Mouse (Mus musculus) gastrocnemius, postnatal 14 days (tissue): Measurements from ENCODE around the gene Tgfbr3. TPM values are rescaled to one million over a fixed set of nuclear protein-coding genes. Genes with fewer than 3 reads are reported as not detected.

Experiments
- DNase-seq: peaks from one replicate; pipeline ENCODE4 v3.0.0; 2021; ENCODE audit warnings: mixed read lengths
- intact Hi-C: fragments of 180-260 bp; cut with DNase I; formaldehyde crosslinking; loops from one replicate; pipeline ENCODE4 v1.15.1; 2025; ENCODE audit warnings: low total_unique reads
- total RNA-seq, 2 experiments: library from RNA; stranded (reverse); gene quantifications; 2 replicates each; pipeline ENCODE4 v1.2.3; 2021

The Tgfbr3 gene
- total RNA-seq, 2 experiments from 2014 or later: 31.6 to 32.7 TPM

DNA sequence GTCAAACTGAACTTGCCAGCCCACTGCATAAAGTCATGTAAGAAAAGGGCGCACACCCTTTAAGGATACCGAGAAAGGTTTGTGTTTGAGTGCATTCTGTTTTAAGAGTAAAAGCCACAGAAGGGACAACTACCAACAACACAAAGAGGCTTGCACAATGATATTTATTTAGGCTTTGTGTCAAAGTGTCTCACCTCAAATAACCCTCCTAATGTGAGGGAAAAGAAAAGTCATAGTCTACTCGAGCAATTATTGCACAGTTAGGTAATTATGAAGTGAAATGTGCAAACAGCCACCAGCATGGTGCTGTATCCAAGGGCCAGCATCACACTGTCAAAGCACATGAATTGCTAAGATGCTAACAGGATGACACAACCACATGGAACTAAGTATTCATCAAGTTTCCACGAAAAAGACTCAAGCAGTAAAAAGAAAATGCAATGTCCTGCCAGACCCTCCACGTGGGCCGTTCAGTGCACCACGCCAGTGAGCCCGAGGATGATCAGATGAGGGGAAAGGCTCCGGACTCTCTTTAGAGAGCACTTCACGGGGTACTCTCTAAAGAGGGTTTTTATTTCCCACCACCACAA is 5.4 kb downstream of the Tgfbr3 start:
- peak; percentile 52 for DNase-seq
- intact Hi-C loops: no loop called here

DNA sequence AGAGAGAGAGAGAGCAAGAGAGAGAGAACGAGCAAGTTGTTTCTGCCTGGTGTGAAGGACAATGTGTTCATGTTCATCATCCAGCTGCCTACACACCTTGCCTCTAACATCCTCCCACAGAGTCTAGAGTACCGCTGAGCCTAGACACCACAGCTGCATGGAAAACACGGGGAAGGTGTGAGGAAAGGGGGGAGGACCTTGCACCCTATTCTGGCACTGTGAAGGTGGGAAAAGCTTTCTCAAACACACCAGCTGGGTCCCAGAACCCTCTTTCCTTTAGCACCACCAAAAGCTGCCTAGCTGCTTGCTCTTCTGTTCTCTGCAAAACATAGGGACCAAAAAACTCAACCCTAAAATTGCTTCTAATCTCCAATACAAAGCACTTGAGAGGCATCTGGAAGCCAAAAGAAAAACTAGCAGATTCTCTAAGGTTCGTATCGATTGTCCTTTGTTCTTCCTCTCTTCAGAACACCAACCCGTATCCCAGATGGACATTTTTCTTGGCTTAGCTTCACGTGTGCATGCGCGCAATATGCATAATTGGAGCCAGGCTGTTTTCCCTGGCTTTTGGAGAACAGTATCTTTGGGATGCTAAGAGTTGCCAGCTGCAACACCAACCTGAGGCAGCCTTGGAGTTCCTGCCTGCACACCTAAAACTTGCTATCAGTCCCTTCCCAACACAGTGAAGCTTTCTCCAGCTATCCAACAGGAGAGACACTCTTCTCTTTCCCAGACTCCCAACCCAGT is 6.7 kb downstream of the Tgfbr3 start:
- no peak for DNase-seq
- intact Hi-C loops: no loop called here

DNA sequence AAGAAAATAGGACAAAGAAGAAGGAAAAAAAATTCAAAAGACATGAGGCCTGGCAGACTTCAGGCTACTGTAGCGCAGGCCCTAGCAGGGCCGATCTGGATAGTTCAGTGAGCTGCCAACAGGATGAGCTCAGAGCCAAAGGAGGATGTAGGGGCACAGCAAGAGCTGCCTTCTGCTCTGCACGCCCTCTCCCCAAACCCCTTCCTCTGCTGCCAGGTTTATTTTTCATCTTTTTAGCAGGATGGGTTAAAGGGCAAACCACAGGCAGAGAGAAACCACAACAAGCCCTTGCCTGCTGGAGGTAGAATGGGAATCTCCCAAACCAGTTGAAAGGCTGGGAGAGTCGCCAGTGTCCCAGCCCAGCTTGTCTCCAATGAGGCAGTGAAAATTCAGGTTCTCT is 10.2 kb downstream of the Tgfbr3 start:
- intact Hi-C loops: no loop called here
- DNase-seq: no peak

DNA sequence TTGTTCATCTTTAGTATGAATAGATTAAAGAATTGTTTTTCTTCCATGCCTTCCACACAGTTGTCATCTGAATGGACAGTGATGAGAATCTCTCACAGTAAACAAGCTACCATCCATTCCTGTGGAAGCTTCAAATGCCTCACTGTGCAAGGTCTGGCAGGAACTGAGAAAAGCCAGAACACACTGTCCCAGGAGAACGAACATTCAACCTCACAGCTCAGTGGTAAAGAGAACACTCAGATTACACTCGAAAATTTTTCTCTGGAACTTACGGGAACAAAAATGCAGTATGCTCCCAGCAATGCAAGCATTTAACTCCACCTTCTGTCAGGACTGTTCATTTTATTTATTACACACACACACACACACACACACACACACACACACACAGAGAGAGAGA is 13.2 kb downstream of the Tgfbr3 start:
- DNase-seq: no peak
- intact Hi-C loops: no loop called here

DNA sequence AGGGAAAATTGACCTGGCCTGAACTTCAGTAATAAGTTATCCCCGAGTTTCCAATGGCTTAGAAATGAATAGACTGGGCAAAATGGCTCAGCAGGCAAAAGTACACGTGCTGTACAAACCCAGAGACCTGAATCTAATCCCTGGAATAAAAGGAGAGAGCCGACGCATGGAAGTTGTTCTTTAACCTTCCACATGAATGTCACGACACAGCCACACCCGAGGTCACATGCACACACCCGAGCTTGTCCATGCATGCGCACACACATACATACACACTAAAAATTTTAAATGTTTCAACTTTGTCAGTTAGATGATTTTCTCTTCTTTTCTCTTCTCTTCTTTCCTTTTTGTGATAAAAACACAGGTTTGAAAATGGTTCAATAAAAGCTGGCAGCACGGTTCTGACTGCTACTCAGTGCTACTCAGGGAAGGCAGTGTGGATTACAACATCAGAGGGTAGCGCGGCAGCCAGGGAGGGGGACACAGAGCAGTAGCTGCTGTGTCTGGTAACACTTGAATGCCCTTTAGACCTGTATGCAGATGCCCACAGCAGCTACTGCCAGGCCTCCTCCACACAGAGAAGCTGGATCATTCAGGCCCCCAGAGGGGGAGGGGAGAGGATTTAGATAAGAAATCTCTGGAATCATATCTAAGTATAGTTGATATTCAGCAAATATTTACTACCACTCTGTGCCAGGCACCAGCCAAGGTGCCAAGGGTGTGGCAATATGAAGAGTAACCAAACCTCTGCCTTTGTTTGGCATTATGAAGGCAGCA is 17.0 kb downstream of the Tgfbr3 start:
- intact Hi-C loops: no loop called here
- no peak for DNase-seq

DNA sequence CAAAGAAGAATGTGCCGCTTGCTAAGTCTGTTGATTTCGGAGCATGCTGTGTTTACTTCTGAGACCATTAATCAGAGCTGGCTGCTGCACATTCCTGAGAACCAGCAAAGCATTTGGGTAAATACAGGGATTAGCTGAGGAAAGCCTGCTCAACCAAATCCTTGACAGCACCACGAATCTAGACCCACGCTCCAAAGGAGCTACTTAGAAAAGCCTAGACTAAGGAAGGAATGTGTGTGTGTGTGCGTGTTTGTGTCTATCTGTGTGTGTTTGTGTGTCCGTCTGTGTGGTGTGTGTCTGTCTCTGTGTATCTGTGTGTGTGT is 20.5 kb downstream of the Tgfbr3 start:
- intact Hi-C loops: no loop called here
- no peak for DNase-seq

DNA sequence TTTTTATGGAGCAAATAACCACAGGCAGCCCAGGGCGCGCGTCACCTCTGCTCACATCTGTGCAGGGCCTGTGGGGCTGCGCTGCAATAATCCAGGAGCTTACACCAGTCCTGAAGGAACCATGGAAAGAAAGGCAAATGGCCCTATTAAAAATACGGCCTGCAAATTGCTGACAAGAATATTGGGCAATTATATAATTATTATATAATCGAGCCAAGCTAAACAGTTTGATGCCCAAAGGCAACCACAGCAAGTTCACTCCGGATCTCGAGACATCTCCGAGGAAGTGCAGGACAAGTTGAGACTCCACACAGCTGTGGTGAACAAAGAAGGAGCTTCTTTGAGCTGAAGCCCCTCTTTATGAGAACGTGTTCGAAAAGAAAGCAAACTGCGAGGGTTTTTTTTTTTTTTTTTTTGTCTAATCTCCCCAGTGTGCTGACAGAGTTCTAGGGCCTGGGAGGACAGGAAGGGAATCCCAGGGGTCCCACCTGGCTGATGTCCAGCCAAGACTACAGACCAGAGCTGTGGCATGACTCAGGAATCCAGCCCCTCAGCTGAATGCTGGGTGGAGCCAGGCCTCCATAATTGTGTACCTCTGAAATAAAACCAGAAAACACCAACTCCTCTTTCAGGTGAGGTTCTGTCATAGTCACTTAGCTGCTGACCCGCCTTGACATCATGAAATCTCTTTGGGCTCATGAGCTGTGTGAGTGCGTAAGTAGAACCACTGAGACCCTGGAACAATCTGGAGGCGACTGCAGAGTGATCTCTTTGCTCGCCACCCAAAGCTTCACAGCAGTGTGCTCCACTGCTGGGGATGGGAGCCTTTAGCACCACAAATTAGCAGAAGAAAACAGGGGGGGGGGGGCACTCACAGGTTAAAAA is 21.1 kb downstream of the Tgfbr3 start:
- DNase-seq: peak; percentile 32
- intact Hi-C loops: no loop called here

DNA sequence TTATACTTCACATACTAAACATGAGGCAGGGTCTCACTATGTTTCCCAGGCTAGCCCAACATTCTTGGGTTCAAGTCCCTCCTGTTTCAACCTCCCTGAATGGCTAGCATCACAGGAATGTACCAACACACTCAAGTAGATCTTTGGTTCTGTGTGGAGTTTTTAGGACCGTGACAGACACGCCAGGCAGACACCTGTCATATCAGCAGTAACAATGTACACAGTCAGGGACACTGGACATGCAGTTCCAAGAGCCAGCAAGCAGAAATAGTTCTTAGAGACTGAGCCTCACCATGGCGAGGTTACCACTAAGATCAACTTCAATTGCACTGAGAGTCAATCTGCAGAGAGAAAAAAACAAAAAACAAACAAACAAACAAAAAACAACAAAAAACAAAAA is 22.9 kb downstream of the Tgfbr3 start:
- intact Hi-C loops: no loop called here
- no peak for DNase-seq

DNA sequence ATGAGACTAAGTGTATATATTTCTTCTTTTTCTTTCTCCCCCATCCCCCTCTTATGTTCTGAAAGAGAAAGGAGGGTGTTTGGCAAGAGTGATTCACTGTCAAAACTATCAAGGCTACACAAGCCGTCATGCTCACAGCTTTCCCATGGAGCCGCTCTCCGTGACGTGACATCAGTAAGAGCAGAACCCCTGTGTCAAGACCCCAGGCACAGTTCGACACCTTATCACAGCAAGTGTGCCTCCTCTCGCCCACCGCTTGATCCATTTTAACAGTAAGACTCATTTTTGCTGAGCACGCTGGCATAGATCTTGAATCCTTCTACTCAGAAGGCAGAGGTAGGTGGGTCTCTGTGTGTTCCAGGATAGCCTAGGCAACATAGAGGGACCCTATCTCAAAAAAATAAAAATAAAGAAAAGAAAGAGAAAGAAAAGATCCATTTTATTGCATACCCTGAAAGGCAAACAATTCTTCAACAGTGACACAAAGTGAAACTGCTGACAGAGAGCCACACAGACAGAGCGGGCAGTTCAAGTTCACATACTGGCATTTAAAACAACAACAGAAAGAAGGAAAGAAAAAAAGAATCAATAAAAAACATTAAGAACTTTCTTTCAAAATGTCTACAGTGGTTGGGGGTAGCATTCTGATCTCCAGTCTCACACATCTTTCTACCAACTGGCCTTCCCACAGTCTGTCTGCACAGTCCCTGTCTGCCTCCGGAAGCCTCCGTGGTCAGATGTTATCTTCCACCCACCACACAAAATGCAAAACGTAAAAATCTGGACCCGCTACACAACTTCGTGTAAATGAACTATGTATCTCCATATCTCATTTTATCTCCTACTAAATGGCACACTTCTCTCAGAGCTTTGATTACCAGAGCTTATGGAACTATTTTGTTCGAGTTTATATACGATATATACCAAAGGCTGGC is 24.7 kb downstream of the Tgfbr3 start:
- intact Hi-C loops: no loop called here
- no peak for DNase-seq

DNA sequence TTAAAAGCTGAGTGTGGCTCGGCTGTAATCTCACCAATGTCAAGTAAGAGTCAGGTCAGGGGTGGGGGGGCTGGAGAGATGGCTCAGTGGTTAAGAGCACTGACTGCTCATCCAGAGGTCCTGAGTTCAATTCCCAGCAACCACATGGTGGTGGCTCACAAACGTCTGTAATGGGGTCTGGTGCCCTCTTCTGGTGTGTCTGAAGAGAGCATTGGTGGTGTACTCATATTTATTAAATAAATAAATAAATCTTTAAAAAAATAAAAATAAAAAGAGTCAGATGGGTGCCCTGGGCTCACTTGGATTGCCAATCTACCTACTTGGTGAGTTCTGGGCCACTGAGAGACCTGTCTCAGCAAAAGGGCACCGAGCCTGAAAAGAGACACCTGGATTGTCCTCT is 25.6 kb downstream of the Tgfbr3 start:
- intact Hi-C loops: no loop called here
- no peak for DNase-seq

DNA sequence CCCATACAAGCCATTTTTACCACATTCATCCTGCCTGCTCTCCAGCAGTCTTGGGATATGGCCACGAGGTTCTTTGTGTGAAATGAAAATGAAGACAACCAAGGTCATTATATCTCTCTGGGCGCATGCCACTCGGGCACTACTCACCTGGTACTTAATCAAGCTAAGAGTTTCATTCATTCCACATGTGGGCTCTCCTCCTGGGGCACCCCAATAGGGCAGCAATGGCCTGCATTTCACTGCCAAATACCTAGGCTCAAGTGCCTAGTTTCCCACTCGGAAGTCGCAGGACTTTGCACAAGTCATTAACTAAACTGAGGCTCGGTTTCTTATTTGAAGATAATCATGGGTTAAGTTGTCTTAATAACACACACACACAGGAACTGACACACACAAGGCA is 27.5 kb downstream of the Tgfbr3 start:
- intact Hi-C loops: no loop called here
- no peak for DNase-seq

DNA sequence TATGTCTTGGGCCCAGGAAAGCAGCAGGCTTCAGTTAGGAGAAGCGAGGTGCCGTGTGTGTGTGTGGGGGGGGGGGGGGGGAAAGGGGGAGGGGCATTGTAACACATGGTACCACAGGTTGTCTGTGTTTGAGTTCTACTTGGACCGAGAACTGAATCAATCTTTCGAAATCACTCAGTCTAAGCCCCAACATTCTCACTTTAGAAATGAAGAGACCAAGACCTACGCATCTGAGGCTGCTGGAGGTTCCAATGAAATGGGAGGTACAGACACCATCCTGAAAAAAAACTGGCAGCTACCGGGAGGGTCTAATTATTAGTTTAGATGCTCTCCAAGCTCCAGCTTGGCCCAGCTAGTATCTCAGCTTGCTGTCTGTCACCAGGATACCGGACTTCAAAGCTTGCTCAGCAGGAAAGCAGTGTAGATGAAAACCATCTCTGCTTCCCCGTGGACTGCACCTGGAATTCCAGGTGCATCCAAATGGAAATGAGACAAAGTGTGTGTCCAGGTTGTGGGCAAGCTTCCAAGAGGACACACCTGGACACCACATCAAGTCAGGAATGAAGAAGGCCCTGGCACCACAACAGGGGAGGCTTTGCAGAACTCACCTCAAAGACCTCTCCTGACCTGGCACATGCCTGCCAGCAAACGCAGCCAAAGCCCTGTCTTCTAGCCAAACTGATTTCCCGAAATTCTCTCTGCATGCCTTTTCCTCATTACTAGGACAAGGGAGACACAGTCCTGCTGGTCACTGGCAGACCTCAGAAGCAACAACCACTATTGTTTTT is 28.5 kb downstream of the Tgfbr3 start:
- intact Hi-C loops: no loop called here
- no peak for DNase-seq

DNA sequence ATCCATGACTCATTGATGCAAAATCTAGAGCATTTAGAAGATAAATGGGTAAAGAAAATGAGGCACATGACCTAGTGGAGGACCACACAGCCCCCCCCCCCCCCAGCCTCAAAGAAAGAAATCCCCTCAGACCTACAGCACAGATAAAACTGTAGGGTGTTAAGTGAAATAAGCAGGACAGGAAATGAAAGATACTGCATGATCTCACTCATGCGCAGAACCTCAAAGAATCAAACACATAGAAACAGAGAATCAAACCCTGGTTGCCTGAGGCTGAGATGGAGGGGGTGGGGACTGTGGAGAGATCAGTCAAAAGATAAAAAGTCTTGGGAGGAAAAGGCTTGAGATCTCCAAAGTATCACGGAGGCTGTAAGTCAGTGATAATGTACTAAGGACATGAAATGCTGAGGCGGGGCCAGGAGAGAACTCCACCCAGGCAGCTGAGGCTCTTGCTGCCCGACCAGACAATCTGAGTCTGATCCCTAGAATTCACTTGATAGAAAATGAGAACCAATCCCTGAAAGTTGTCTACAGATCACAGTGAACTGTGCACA is 29.9 kb downstream of the Tgfbr3 start:
- no peak for DNase-seq
- intact Hi-C loops: no loop called here

DNA sequence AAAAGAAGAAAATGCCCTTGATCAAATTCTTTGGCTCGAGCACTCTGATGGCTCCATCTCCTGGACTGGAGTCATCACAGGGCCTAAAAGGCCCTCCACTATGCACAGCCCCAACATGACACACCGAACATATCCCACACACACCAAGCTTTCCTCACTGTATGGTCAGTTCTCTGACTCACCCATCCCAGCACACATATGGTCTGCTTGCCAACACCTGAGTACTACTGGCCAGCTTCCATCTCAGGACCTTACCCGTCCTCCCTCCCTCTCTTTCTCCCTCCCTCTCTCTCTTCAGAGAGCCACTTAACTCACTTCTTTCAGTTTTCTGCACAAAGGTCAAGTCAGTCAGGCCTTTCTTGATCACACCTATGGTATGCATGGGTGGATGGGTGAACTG is 36.0 kb downstream of the Tgfbr3 start:
- intact Hi-C loops: no loop called here
- DNase-seq: no peak

DNA sequence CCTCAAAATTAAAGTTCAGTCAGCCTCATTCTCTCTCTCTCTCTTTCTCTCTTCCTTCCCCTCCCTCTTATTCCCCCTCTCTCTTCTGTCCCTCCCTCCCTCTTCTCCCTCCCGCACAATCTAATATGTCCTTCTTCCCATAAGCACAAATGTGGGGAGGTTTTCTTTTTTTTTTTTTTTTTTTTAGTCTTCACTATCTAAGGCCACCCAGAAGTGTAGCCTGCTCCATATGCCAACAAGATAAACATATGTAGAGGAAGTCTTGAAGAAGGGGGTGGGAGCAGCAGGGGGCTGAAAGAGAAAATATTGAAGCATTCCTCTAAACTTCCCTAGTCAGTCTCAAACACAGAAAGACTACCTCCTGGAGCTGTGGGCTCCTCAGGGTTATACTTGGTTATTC is 37.0 kb downstream of the Tgfbr3 start:
- no peak for DNase-seq

DNA sequence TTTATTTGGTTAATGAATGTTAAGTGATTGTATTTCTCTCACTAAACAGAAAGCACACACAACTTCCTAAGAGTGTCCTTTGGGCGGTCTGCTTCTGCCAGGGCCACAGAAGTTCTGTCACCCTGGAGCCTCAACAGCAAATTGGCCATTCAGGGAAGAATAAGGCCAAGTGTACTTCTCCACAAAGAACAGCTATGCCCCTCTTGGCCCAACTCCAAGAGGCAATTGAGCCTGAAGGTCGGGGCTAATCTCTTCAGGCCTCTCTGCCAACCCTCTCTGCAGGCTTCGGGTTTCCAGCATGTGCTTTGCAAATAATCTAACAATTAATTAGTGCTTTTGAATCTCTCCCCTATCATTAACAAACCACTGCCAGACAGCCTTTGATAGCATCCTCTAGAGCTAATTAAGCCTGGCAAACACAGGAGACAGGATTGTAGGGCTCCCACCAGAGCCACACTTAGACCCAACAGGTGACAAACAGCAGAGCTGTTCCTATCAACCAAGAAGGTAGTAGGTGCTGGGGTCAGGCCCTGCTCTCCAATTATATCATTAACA is 37.6 kb downstream of the Tgfbr3 start:
- intact Hi-C loops: no loop called here
- no peak for DNase-seq

More for the DNA sequence above, 37.0 kb downstream of the Tgfbr3 start:
- intact Hi-C loops: no loop called here

DNA sequence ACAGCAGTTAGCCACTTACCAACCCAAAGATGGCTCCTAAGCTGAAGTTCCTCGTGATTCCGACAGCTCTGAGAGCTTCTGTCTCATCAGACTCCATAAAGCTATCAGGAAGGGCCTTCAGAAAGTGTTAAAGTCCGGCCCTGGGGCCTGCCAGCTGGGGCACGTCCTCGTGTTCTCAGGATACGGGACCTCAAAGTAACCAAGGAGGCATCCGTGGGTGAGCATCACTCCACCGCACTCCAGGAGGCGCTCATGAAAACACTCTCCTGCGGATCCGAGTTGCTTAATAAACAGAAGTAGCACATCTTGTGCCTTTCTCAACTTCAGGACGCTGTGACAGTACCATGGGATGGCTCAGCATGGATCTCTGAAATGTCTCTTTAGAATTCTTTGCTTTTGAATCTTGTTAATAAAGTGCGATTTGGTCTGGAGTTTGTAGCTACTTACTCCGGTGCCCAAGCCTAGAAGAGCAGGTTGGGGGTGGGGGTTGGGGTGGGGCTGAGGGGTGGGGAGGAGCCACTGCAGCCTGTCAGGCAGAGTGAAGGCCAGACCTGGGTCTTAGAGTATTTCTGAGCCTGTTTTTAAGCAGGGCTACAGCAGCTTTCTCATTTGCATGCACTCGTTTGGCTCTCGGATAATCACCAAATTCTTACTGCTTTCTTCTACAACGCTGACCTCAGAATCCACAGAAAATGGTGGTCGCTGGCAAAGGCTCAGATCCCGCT is 38.7 kb downstream of the Tgfbr3 start:
- DNase-seq: no peak
- intact Hi-C loops: no loop called here
